Mouse (Mus musculus): ENCODE measurements at regions not wholly inside any gene's neighbourhood (a gene's known extent, or its start where the extent isn't known, plus 50 kb on each side); places are given as distances from the start of the nearest gene placed in this dataset.

DNA sequence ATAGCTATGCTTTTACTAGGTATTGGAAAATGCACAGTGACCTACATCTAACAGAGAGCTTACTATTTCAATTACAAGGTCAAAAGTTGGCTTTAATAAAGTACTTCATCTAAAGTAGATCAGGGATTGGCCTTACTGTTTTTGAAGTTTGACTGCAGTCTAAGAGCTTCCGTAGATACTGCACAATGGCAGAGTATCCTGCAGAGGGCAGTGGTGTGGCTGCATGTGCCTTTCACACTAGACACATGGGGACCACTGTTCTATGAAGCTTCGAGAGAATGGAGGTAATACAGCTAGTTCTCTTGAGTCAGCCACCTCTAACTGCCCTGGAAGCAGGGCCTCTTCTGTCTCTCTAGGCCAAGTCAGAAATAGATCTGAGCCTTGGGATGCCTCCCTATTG, 166.7 kb upstream of the Ddhd1 start:
- peak; percentile 14; the same call in 1 of the 2 replicates for TF ChIP-seq CTCF (IDR thresholded peaks at IDR 0.05; ENCODE audit: low read depth)
- TF ChIP-seq EP300 (IDR thresholded peaks at IDR 0.05; ENCODE audit: low read depth): no peak
- Histone ChIP-seq H3K4me2 (ENCODE audit: low read depth, low read length) (no peak overlapping the region), H3K27me3 (ENCODE audit: control insufficient read depth, insufficient read depth, low read length) (no peaks in the 10 kb centered on the region), H3K4me3 (ENCODE audit: low read depth, low read length) (no peak overlapping the region), H3K9ac (replicated peaks; ENCODE audit: low read depth, low read length) (no peak overlapping the region), H3K4me1 (ENCODE audit: control insufficient read depth, insufficient read depth) (no peaks in the 10 kb centered on the region), H3K27ac (ENCODE audit: low read depth) (no peak overlapping the region), H3K36me3 (replicated peaks; ENCODE audit: control insufficient read depth, insufficient read depth, low read length) (no peaks in the 10 kb centered on the region), H3K9me3 (replicated peaks; ENCODE audit: control insufficient read depth, low read length) (no peaks in the 10 kb centered on the region)
- DNase-seq (ENCODE audit: low spot score) (no peak), ATAC-seq (ENCODE audit: insufficient read depth, low read depth) (no peak)
- 67% methylated on average over 2 of the region's 2 CpGs for WGBS

DNA sequence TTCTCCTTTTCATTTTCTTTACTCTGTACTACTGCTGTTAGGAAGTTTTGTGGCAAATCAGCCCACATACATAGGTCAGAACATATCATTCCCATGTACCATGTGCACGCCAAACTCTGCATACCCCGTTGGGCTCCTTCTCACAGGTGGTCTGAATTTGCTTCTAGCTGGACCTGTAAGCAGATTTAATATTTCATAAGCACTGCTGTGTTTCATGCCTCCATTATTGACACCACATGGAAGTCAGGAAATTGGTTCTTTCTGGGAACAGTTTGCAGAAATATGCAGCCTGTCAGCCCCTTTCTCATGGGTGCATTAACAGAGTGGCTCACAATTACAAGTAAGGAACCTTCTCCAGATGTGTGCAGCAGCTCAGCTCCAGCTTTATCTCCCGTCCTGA, 168.1 kb upstream of the Ddhd1 start:
- Histone ChIP-seq H3K9ac (replicated peaks; ENCODE audit: low read depth, low read length) (no peak overlapping the region), H3K9me3 (replicated peaks; ENCODE audit: control insufficient read depth, low read length) (no peaks in the 10 kb centered on the region), H3K27me3 (ENCODE audit: control insufficient read depth, insufficient read depth, low read length) (no peaks in the 10 kb centered on the region), H3K36me3 (replicated peaks; ENCODE audit: control insufficient read depth, insufficient read depth, low read length) (no peaks in the 10 kb centered on the region), H3K4me2 (ENCODE audit: low read depth, low read length) (no peak overlapping the region), H3K27ac (ENCODE audit: low read depth) (no peak overlapping the region), H3K4me1 (ENCODE audit: control insufficient read depth, insufficient read depth) (no peaks in the 10 kb centered on the region), H3K4me3 (ENCODE audit: low read depth, low read length) (no peak overlapping the region)
- TF ChIP-seq CTCF (IDR thresholded peaks at IDR 0.05; ENCODE audit: low read depth) (no peak), EP300 (IDR thresholded peaks at IDR 0.05; ENCODE audit: low read depth) (no peak)
- DNase-seq (ENCODE audit: low spot score) (no peak), ATAC-seq (ENCODE audit: insufficient read depth, low read depth) (no peak)
- 66% methylated on average over 3 of the region's 3 CpGs for WGBS

DNA sequence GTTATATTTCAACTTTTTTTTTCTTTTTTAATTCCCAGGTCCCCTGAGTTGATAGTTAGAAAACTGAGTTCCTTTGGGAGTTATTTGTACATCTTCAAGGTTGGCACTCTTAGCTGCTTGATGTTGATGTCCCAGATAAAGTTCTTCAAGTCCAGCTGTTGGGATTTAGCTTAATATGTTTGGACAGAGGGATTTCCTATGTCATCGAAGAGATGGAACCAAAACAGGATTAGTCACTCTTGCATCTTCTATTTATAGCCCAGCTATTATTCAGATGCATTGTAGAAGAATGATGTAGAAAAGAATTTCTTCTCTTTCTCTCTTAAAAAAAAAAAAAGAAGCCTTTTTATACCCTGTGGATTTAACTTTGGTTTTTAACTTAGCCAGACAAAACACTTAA, 169.2 kb upstream of the Ddhd1 start:
- Histone ChIP-seq H3K4me1 (ENCODE audit: control insufficient read depth, insufficient read depth) (no peaks in the 10 kb centered on the region), H3K4me2 (ENCODE audit: low read depth, low read length) (no peak overlapping the region), H3K9me3 (replicated peaks; ENCODE audit: control insufficient read depth, low read length) (no peaks in the 10 kb centered on the region), H3K27ac (ENCODE audit: low read depth) (no peak overlapping the region), H3K4me3 (ENCODE audit: low read depth, low read length) (no peak overlapping the region), H3K36me3 (replicated peaks; ENCODE audit: control insufficient read depth, insufficient read depth, low read length) (no peaks in the 10 kb centered on the region), H3K27me3 (ENCODE audit: control insufficient read depth, insufficient read depth, low read length) (no peaks in the 10 kb centered on the region), H3K9ac (replicated peaks; ENCODE audit: low read depth, low read length) (no peak overlapping the region)
- 26% methylated on average over 1 of the region's 1 CpGs for WGBS
- ATAC-seq (ENCODE audit: insufficient read depth, low read depth) (no peak), DNase-seq (ENCODE audit: low spot score) (no peak)
- no peak for TF ChIP-seq EP300 (IDR thresholded peaks at IDR 0.05; ENCODE audit: low read depth)
- no peak for TF ChIP-seq CTCF (IDR thresholded peaks at IDR 0.05; ENCODE audit: low read depth)

DNA sequence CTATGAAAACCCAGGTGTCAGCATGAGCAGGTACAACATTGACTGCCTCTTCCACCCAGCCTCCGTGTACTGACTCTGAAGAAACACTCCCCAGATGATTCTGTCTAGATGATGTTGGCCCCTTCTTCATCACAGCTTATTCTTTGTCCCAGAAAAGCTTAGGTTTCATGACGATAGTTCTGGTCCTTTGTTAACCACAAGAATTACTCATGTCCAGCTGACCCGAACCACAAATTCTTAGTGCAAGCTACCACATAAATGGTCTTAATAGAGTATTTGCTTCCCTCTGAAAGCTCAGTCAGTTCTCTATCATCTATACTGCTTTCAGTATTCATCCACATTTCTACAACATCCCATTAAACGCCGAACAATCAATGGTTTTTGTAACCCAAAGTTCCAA, 172.5 kb upstream of the Ddhd1 start:
- 84% methylated on average over 5 of the region's 5 CpGs for WGBS
- H3K27me3 ChIP-seq (ENCODE audit: control insufficient read depth, insufficient read depth, low read length): no peaks in the 10 kb centered on the region
- H3K27ac ChIP-seq (ENCODE audit: low read depth): no peak overlapping the region
- no peak overlapping the region for H3K9ac ChIP-seq (replicated peaks; ENCODE audit: low read depth, low read length)
- no peak for TF ChIP-seq EP300 (IDR thresholded peaks at IDR 0.05; ENCODE audit: low read depth)
- TF ChIP-seq CTCF (IDR thresholded peaks at IDR 0.05; ENCODE audit: low read depth): no peak
- H3K4me2 ChIP-seq (ENCODE audit: low read depth, low read length): no peak overlapping the region
- H3K4me1 ChIP-seq (ENCODE audit: control insufficient read depth, insufficient read depth): no peaks in the 10 kb centered on the region
- no peak overlapping the region for H3K4me3 ChIP-seq (ENCODE audit: low read depth, low read length)
- ATAC-seq (ENCODE audit: insufficient read depth, low read depth): no peak
- no peaks in the 10 kb centered on the region for H3K9me3 ChIP-seq (replicated peaks; ENCODE audit: control insufficient read depth, low read length)
- DNase-seq (ENCODE audit: low spot score): no peak
- no peaks in the 10 kb centered on the region for H3K36me3 ChIP-seq (replicated peaks; ENCODE audit: control insufficient read depth, insufficient read depth, low read length)

DNA sequence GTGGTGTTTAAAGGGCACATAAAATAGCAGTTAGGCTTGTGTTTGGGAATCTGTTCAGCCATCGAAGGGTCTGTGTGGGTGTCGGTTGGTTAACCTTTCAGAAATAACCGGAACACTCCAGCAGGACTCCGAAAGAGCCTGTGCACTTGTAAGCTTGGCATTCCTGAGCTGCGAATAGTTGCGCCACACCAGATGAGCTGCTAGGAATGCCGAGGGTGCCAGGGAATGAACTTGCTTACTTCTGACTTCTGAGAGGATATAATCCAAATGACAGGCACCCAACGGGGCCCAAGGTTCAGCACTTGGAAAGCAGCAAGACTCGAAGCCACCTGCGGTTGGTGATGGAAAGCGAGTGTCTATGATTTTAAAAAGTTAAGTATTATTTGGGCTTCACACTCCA, 179.1 kb upstream of the Ddhd1 start:
- Histone ChIP-seq H3K9me3 (replicated peaks; ENCODE audit: control insufficient read depth, low read length) (no peaks in the 10 kb centered on the region), H3K27ac (ENCODE audit: low read depth) (peak overlapping the region; percentile 30; the same call in 1 of the 2 replicates), H3K4me3 (ENCODE audit: low read depth, low read length) (no peak overlapping the region), H3K36me3 (replicated peaks; ENCODE audit: control insufficient read depth, insufficient read depth, low read length) (no peaks in the 10 kb centered on the region), H3K27me3 (ENCODE audit: control insufficient read depth, insufficient read depth, low read length) (no peaks in the 10 kb centered on the region), H3K4me2 (ENCODE audit: low read depth, low read length) (no peak overlapping the region), H3K9ac (replicated peaks; ENCODE audit: low read depth, low read length) (no peak overlapping the region), H3K4me1 (ENCODE audit: control insufficient read depth, insufficient read depth) (no peaks in the 10 kb centered on the region)
- TF ChIP-seq CTCF (IDR thresholded peaks at IDR 0.05; ENCODE audit: low read depth): no peak
- TF ChIP-seq EP300 (IDR thresholded peaks at IDR 0.05; ENCODE audit: low read depth): no peak
- DNase-seq (ENCODE audit: low spot score) (peak; percentile 10), ATAC-seq (ENCODE audit: insufficient read depth, low read depth) (peak; percentile 62)
- WGBS: 39% methylated on average over 11 of the region's 11 CpGs

DNA sequence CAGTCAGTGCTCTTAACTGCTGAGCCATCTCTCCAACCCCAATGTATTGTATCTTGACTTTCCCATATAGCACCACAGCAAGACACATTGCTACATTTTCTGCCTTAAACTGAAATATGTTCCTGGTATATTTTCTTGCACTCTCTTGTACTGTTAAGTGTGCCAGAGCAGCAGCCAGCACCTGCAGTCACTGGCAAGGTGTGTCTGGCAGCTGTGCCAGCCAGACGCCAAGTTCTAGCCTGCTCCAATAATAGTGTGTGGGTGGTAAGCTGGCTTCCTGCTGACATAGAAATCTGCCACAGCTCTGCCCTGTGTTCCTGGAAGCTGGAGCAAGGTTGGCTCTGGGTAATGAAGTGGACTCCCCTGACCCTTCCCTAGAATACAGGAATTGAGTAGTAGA, 185.9 kb upstream of the Ddhd1 start:
- no peak overlapping the region for H3K27ac ChIP-seq (ENCODE audit: low read depth)
- DNase-seq (ENCODE audit: low spot score) (no peak), ATAC-seq (ENCODE audit: insufficient read depth, low read depth) (no peak)
- no peaks in the 10 kb centered on the region for H3K36me3 ChIP-seq (replicated peaks; ENCODE audit: control insufficient read depth, insufficient read depth, low read length)
- H3K9ac ChIP-seq (replicated peaks; ENCODE audit: low read depth, low read length): no peak overlapping the region
- H3K4me2 ChIP-seq (ENCODE audit: low read depth, low read length): no peak overlapping the region
- H3K27me3 ChIP-seq (ENCODE audit: control insufficient read depth, insufficient read depth, low read length): no peaks in the 10 kb centered on the region
- 43% methylated on average over 1 of the region's 1 CpGs for WGBS
- no peak overlapping the region for H3K4me3 ChIP-seq (ENCODE audit: low read depth, low read length)
- no peak for TF ChIP-seq EP300 (IDR thresholded peaks at IDR 0.05; ENCODE audit: low read depth)
- no peak for TF ChIP-seq CTCF (IDR thresholded peaks at IDR 0.05; ENCODE audit: low read depth)
- H3K9me3 ChIP-seq (replicated peaks; ENCODE audit: control insufficient read depth, low read length): no peaks in the 10 kb centered on the region
- H3K4me1 ChIP-seq (ENCODE audit: control insufficient read depth, insufficient read depth): no peaks in the 10 kb centered on the region
